In the genomic region with DNA sequence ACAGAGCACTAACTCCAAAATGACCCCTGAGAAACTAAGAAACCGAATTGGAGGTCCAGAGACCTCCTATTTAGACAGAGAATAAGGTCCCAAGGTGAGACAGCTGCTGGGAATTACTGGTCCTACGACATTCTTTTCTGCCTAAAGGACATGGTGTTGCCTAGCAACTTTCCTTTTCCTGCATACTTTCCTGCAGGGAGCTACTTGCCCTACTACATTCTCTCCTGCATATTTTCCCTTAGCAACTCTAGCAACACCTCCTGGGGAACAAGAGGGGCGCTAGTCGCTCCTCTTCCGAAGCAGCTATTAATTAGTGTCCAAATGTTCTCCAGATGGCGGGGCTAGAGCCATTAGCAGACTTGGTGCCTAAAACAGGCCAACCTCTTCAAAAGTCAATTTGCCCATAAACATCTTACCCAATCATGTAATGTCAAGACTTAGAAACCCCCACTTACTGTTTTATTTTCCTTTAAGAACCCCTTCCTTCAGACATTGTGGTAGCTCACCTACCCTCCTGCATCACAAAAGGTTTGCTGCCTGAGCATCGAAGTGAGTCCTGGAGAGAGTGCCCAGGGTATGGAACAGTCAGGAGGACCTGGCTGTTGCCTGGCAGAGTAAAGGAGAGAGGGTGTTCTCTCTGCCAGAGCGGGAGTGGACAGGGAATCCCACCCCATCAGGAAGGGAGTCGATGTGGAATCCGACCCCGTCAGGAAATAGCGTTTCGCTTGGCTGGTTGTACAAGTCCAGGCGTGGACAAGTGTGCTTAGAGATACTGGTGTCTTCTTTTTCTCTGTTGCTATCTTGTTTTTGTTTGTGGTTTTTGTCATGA, we compare ENCODE assay signal across 8 mouse cellular contexts. TPM values are rescaled to one million over a fixed set of nuclear protein-coding genes. Genes with fewer than 3 reads are reported as not detected.
A peak's percentile ranks its signal among the peaks of the same experiment; 100 is the strongest.
DNase-seq lines count a peak whose midpoint lies in the region; ATAC-seq lines count a peak whose summit lies in the region.

No protein-coding gene starts in this region.

- no peaks in the 10 kb centered on the region for H3K36me3 ChIP-seq in midbrain, embryonic 11.5 days (ENCODE audit: control insufficient read depth, insufficient read depth, low read length)
- no peaks in the 10 kb centered on the region for H3K36me3 ChIP-seq in midbrain, embryonic 16.5 days (ENCODE audit: control insufficient read depth, insufficient read depth, low read length)

- ATAC-seq in midbrain, embryonic 11.5 days (ENCODE audit: low FRiP score): peak; percentile 35; the same call in 1 of the 2 replicates
- no peak for ATAC-seq in midbrain, embryonic 16.5 days

- H3K9me3 ChIP-seq in midbrain, embryonic 11.5 days (ENCODE audit: control insufficient read depth, low read length): no peaks in the 10 kb centered on the region
- no peaks in the 10 kb centered on the region for H3K9me3 ChIP-seq in midbrain, embryonic 16.5 days (replicated peaks; ENCODE audit: control insufficient read depth, low read length, poor library complexity, severe bottlenecking)

- no peak overlapping the region for H3K27ac ChIP-seq in midbrain, embryonic 11.5 days (ENCODE audit: low read depth, low read length)
- no peak overlapping the region for H3K27ac ChIP-seq in midbrain, embryonic 16.5 days (ENCODE audit: low read length)

- H3K27me3 ChIP-seq in midbrain, embryonic 11.5 days (ENCODE audit: control insufficient read depth, insufficient read depth, low read length): no peaks in the 10 kb centered on the region
- H3K27me3 ChIP-seq in midbrain, embryonic 16.5 days (ENCODE audit: control insufficient read depth, insufficient read depth, low read depth, low read length): no peaks in the 10 kb centered on the region

- no peak overlapping the region for H3K4me3 ChIP-seq in midbrain, embryonic 11.5 days (ENCODE audit: low read depth, low read length)
- H3K4me3 ChIP-seq in midbrain, embryonic 16.5 days (ENCODE audit: low read depth, low read length): no peak overlapping the region

- H3K4me2 ChIP-seq in midbrain, embryonic 11.5 days: no peak overlapping the region
- H3K4me2 ChIP-seq in midbrain, embryonic 16.5 days (ENCODE audit: low read length): no peak overlapping the region

- H3K4me1 ChIP-seq in midbrain, embryonic 11.5 days (ENCODE audit: control insufficient read depth, insufficient read depth, low read length): no peaks in the 10 kb centered on the region
- H3K4me1 ChIP-seq in midbrain, embryonic 16.5 days (ENCODE audit: control insufficient read depth, insufficient read depth, low read length): peaks cover 3% of the 10 kb centered on the region; the same call in 1 of the 2 replicates

- no peak overlapping the region for H3K9ac ChIP-seq in midbrain, embryonic 11.5 days (ENCODE audit: low read length)
- no peak overlapping the region for H3K9ac ChIP-seq in midbrain, embryonic 16.5 days (ENCODE audit: low read depth, low read length)

- no peak for DNase-seq in midbrain, embryonic 11.5 days (ENCODE audit: low spot score, missing footprints)
- DNase-seq in c-Kit-positive CD71-positive TER-119-negative erythroid progenitor cells, embryonic 14.5 days (ENCODE audit: low read depth): peak; percentile 13
- DNase-seq in kidney, adult 8-10 months: peak; percentile 47 to 84
- DNase-seq in lung, postnatal 14 days: peak; percentile 29
- no peak for DNase-seq in right cerebral cortex, postnatal 14 days
- DNase-seq in adrenal gland, postnatal 14 days: no peak
- DNase-seq in cerebellum, adult 11 months: no peak

- 37% methylated on average over 14 of the region's 14 CpGs for WGBS in midbrain, embryonic 11.5 days
- 36% methylated on average over 14 of the region's 14 CpGs for whole genome bisulfite sequencing in midbrain, embryonic 16.5 days

RNA-seq across cellular contexts. Expression of gene Zfp53, which starts 15.2 kb away (rescaled TPM):
- polyA plus RNA-seq in midbrain, embryonic 11.5 days (2014; fragmentation: Nextera tagmentation; extraction: Ambion mirVana): 10.9 and 12.4 TPM in 2 replicates
- 10.9 and 12.0 TPM in 2 replicates for polyA plus RNA-seq in midbrain, embryonic 16.5 days (2015; fragmentation: Nextera tagmentation; extraction: Ambion mirVana)
- 4.8 and 5.6 TPM in 2 replicates for total RNA-seq in adrenal gland, postnatal 14 days (2021)

RNA-seq across cellular contexts. Expression of gene Zfp51, which starts 23.4 kb away (rescaled TPM):
- 16.7 TPM in 2 replicates for polyA plus RNA-seq in midbrain, embryonic 11.5 days (2014; fragmentation: Nextera tagmentation; extraction: Ambion mirVana)
- 12.4 and 15.2 TPM in 2 replicates for polyA plus RNA-seq in midbrain, embryonic 16.5 days (2015; fragmentation: Nextera tagmentation; extraction: Ambion mirVana)
- 7.1 and 8.5 TPM in 2 replicates for total RNA-seq in adrenal gland, postnatal 14 days (2021)

RNA-seq across cellular contexts. Expression of gene Zfp54, which starts 50.5 kb away (rescaled TPM):
- polyA plus RNA-seq in midbrain, embryonic 11.5 days (2014; fragmentation: Nextera tagmentation; extraction: Ambion mirVana): 2.3 and 3.6 TPM in 2 replicates
- 6.3 and 7.8 TPM in 2 replicates for polyA plus RNA-seq in midbrain, embryonic 16.5 days (2015; fragmentation: Nextera tagmentation; extraction: Ambion mirVana)
- total RNA-seq in adrenal gland, postnatal 14 days (2021): 3.3 TPM in 2 replicates

Comparison
In these comparisons a context has a peak if more than half of its experiments do, and no peak if none do; other contexts are left out.
1. DNase-seq: peak in c-Kit-positive CD71-positive TER-119-negative erythroid progenitor cells, embryonic 14.5 days (single experiment), kidney, adult 8-10 months (2 of 2) and lung, postnatal 14 days (single experiment); none in midbrain, embryonic 11.5 days (single experiment), right cerebral cortex, postnatal 14 days (single experiment), adrenal gland, postnatal 14 days (single experiment) and cerebellum, adult 11 months (single experiment).